Mouse (Mus musculus) liver, embryonic 11.5 days (tissue): ENCODE measurements around the gene Edaradd. TPM values are rescaled to one million over a fixed set of nuclear protein-coding genes. Genes with fewer than 3 reads are reported as not detected.

Experiments
- ATAC-seq: fragments of 200-750 bp; cut with Nextera tagmentation; replicated peaks from 2 replicates; pipeline ENCODE4 v1.8.0; 2017; ENCODE audit warnings: moderate number of reproducible peaks, mild to moderate bottlenecking, moderate TSS enrichment, moderate library complexity; ENCODE audit not compliant: low FRiP score
- DNase-seq: peaks from one replicate; pipeline ENCODE4 v3.0.0-alpha.2; 2017; ENCODE audit warnings: low spot score
- H3K27ac ChIP-seq: fragments of 300-500 bp; sonication (generic); 2 replicates; pipeline ENCODE4 v1.5.1; 2014; ENCODE audit warnings: mild to moderate bottlenecking, low read depth, low read length, control low read depth
- H3K27me3 ChIP-seq: fragments of 300-500 bp; sonication (generic); replicated peaks from 2 replicates; pipeline ENCODE4 v1.6.1; 2014; ENCODE audit warnings: low read length, mixed read lengths; ENCODE audit not compliant: control insufficient read depth, insufficient read depth
- H3K36me3 ChIP-seq: fragments of 300-500 bp; sonication (generic); 2 replicates; pipeline ENCODE4 v1.6.1; 2014; ENCODE audit warnings: mild to moderate bottlenecking, low read length, moderate library complexity, mixed read lengths; ENCODE audit not compliant: control insufficient read depth, insufficient read depth
- H3K4me1 ChIP-seq: fragments of 300-500 bp; sonication (generic); replicated peaks from 2 replicates; pipeline ENCODE4 v1.6.1; 2014; ENCODE audit warnings: low read length, mixed read lengths; ENCODE audit not compliant: control insufficient read depth, insufficient read depth
- H3K4me2 ChIP-seq: fragments of 300-500 bp; sonication (generic); 2 replicates; pipeline ENCODE4 v1.6.1; 2014; ENCODE audit warnings: mild to moderate bottlenecking, control low read depth, moderate library complexity
- H3K4me3 ChIP-seq: fragments of 300-500 bp; sonication (generic); 2 replicates; pipeline ENCODE4 v1.5.1; 2014; ENCODE audit warnings: low read depth, low read length, control low read depth
- H3K9ac ChIP-seq: fragments of 300-500 bp; sonication (generic); 2 replicates; pipeline ENCODE4 v1.6.1; 2014; ENCODE audit warnings: low read depth, low read length, control low read depth
- H3K9me3 ChIP-seq: fragments of 300-500 bp; sonication (generic); 2 replicates; pipeline ENCODE4 v1.6.1; 2016; ENCODE audit warnings: low read length, inconsistent platforms, mixed read lengths; ENCODE audit not compliant: control insufficient read depth
- WGBS: fragments of 180-500 bp; shearing (Covaris S2); extraction: QIAGEN DNeasy Blood & Tissue Kit; methylation state at CpG from one replicate; pipeline ENCODE4 v1.1.7; 2014; 5-methylcytosine and 5-hydroxymethylcytosine counted together
- polyA plus RNA-seq: library from polyadenylated mRNA; unstranded; fragments of >200 nt; fragmentation: Nextera tagmentation; extraction: Ambion mirVana; gene quantifications from 2 replicates; pipeline ENCODE4 v1.2.1, GENCODE M21; 2014

Gene Edaradd
- polyA plus RNA-seq, 1 experiment from 2014 or later = 0.34 TPM

GRCm38 (mm10) chr13:12534628-12535027, 14.4 kb upstream of the Edaradd start:
- Histone ChIP-seq H3K9ac (no peak overlapping the region), H3K4me3 (no peak overlapping the region), H3K4me1 (no peaks in the 10 kb centered on the region), H3K9me3 (no peaks in the 10 kb centered on the region), H3K36me3 (no peaks in the 10 kb centered on the region), H3K27me3 (no peaks in the 10 kb centered on the region), H3K27ac (no peak overlapping the region), H3K4me2 (no peak overlapping the region)
- ATAC-seq = no peak
- 65% methylated on average over 3 of the region's 3 CpGs for WGBS
- DNase-seq = no peak

- DNase-seq (no peak), ATAC-seq (no peak)
- no peaks in the 10 kb centered on the region for H3K4me1 ChIP-seq
- H3K9me3 ChIP-seq = no peaks in the 10 kb centered on the region
- no peak overlapping the region for H3K4me3 ChIP-seq
- H3K27ac ChIP-seq = no peak overlapping the region
- no peaks in the 10 kb centered on the region for H3K36me3 ChIP-seq
- WGBS = 67% methylated on average over 4 of the region's 4 CpGs
- peaks cover 7% of the 10 kb centered on the region for H3K27me3 ChIP-seq
- no peak overlapping the region for H3K4me2 ChIP-seq
- H3K9ac ChIP-seq = no peak overlapping the region
These were observed 5.4 kb upstream of the Edaradd start for GRCm38 (mm10) chr13:12525678-12526077.

GRCm38 (mm10) chr13:12522346-12522745, 2.1 kb upstream of the Edaradd start:
- H3K36me3 ChIP-seq = no peaks in the 10 kb centered on the region
- ATAC-seq = no peak

GRCm38 (mm10) chr13:12519371-12519770, 867 bp downstream of the Edaradd start:
- H3K4me1 ChIP-seq = no peaks in the 10 kb centered on the region
- ATAC-seq (no peak), DNase-seq (no peak)
- no peak overlapping the region for H3K9ac ChIP-seq
- no peaks in the 10 kb centered on the region for H3K9me3 ChIP-seq
- H3K27me3 ChIP-seq = peaks cover 26% of the 10 kb centered on the region
- no peaks in the 10 kb centered on the region for H3K36me3 ChIP-seq
- no peak overlapping the region for H3K27ac ChIP-seq
- WGBS = 6% methylated on average over 18 of the region's 18 CpGs
- peak overlapping the region; percentile 85 for H3K4me2 ChIP-seq
- H3K4me3 ChIP-seq = peak overlapping the region; percentile 53

More at GRCm38 (mm10) chr13:12522346-12522745, 2.1 kb upstream of the Edaradd start:
- no peak overlapping the region for H3K4me2 ChIP-seq
- H3K27ac ChIP-seq = no peak overlapping the region
- H3K9me3 ChIP-seq = no peaks in the 10 kb centered on the region
- no peak for DNase-seq
- H3K4me1 ChIP-seq = no peaks in the 10 kb centered on the region
- H3K4me3 ChIP-seq = no peak overlapping the region
- H3K27me3 ChIP-seq = peaks cover 26% of the 10 kb centered on the region
- H3K9ac ChIP-seq = no peak overlapping the region

GRCm38 (mm10) chr13:12511189-12511965, 8.9 kb downstream of the Edaradd start:
- no peaks in the 10 kb centered on the region for H3K9me3 ChIP-seq
- no peak for ATAC-seq
- 66% methylated on average over 9 of the region's 9 CpGs for WGBS

GRCm38 (mm10) chr13:12510032-12510431, 10.2 kb downstream of the Edaradd start:
- Histone ChIP-seq H3K9ac (no peak overlapping the region), H3K27me3 (no peaks in the 10 kb centered on the region), H3K4me3 (no peak overlapping the region), H3K4me2 (no peak overlapping the region), H3K4me1 (peaks cover 4% of the 10 kb centered on the region; the same call in 1 of the 2 replicates), H3K36me3 (no peaks in the 10 kb centered on the region), H3K9me3 (no peaks in the 10 kb centered on the region), H3K27ac (no peak overlapping the region)
- ATAC-seq (no peak), DNase-seq (no peak)
- 87% methylated on average over 6 of the region's 6 CpGs for WGBS

More at GRCm38 (mm10) chr13:12511189-12511965, 8.9 kb downstream of the Edaradd start:
- DNase-seq = no peak
- Histone ChIP-seq H3K4me2 (no peak overlapping the region), H3K9ac (no peak overlapping the region), H3K36me3 (no peaks in the 10 kb centered on the region), H3K27me3 (no peaks in the 10 kb centered on the region), H3K4me1 (no peaks in the 10 kb centered on the region), H3K27ac (no peak overlapping the region), H3K4me3 (no peak overlapping the region)

GRCm38 (mm10) chr13:12507426-12507825, 12.8 kb downstream of the Edaradd start:
- H3K9ac ChIP-seq = no peak overlapping the region
- WGBS = 72% methylated on average over 6 of the region's 6 CpGs
- H3K4me1 ChIP-seq = peaks cover 9% of the 10 kb centered on the region; the same call in 1 of the 2 replicates

GRCm38 (mm10) chr13:12505359-12505758, 14.9 kb downstream of the Edaradd start:
- Histone ChIP-seq H3K4me3 (no peak overlapping the region), H3K9ac (no peak overlapping the region), H3K36me3 (no peaks in the 10 kb centered on the region), H3K27ac (no peak overlapping the region), H3K4me1 (peaks cover 9% of the 10 kb centered on the region; the same call in 1 of the 2 replicates), H3K4me2 (no peak overlapping the region), H3K9me3 (no peaks in the 10 kb centered on the region), H3K27me3 (no peaks in the 10 kb centered on the region)
- ATAC-seq (no peak), DNase-seq (no peak)
- 67% methylated on average over 3 of the region's 3 CpGs for WGBS

More at GRCm38 (mm10) chr13:12507426-12507825, 12.8 kb downstream of the Edaradd start:
- H3K9me3 ChIP-seq = no peaks in the 10 kb centered on the region
- DNase-seq = no peak
- no peaks in the 10 kb centered on the region for H3K27me3 ChIP-seq
- H3K27ac ChIP-seq = no peak overlapping the region
- no peak for ATAC-seq
- H3K4me3 ChIP-seq = no peak overlapping the region
- H3K36me3 ChIP-seq = no peaks in the 10 kb centered on the region
- no peak overlapping the region for H3K4me2 ChIP-seq

GRCm38 (mm10) chr13:12503238-12503751, 16.9 kb downstream of the Edaradd start:
- peaks cover 9% of the 10 kb centered on the region; the same call in 1 of the 2 replicates for H3K4me1 ChIP-seq
- H3K27ac ChIP-seq = no peak overlapping the region
- H3K9ac ChIP-seq = no peak overlapping the region
- ATAC-seq = no peak
- no peak overlapping the region for H3K4me3 ChIP-seq
- no peak overlapping the region for H3K4me2 ChIP-seq
- no peaks in the 10 kb centered on the region for H3K9me3 ChIP-seq
- 69% methylated on average over 11 of the region's 11 CpGs for WGBS
- no peak for DNase-seq
- no peaks in the 10 kb centered on the region for H3K27me3 ChIP-seq
- H3K36me3 ChIP-seq = no peaks in the 10 kb centered on the region
